10 mouse cellular contexts compared by ENCODE assay signal in genomic region chr10:60687011-60687776, GRCm38 (mm10). TPM values are rescaled to one million over a fixed set of nuclear protein-coding genes. Genes with fewer than 3 reads are reported as not detected.
DNase-seq lines count a peak whose midpoint lies in the region; ATAC-seq and TF ChIP-seq lines count a peak whose summit lies in the region.
"Had no signal": no experiment of that assay in that cellular context is flagged by ENCODE, and none has a peak within 500 bp of the region (broad histone marks: within the 10 kb centered on the region; RNA-seq: fewer than 3 reads in every experiment).

No protein-coding gene starts in this region.

- DNase-seq in forebrain, embryonic 14.5 days (ENCODE audit: low spot score), result peak; percentile 79
- DNase-seq in heart, postnatal 10 days, result peak; percentile 63 to 66
- peak; percentile 72 to 80 for DNase-seq in kidney, postnatal 4 days
- DNase-seq in lung, embryonic 14.5 days, result peak; percentile 79
- peak; percentile 38 for DNase-seq in ovary, adult 18-20 months (ENCODE audit: low spot score)
- DNase-seq in thymus, postnatal 36 days, result peak; percentile 65 to 72

- no peaks in the 10 kb centered on the region for H3K4me1 ChIP-seq in ES-Bruce4 (ENCODE audit: control insufficient read depth, insufficient read depth, low read length)
- peaks cover 15% of the 10 kb centered on the region for H3K4me1 ChIP-seq in forebrain, embryonic 14.5 days (ENCODE audit: control insufficient read depth, insufficient read depth, low read length)
- no peaks in the 10 kb centered on the region for H3K4me1 ChIP-seq in lung, embryonic 14.5 days (ENCODE audit: insufficient read depth)

- peak; percentile 60 for ATAC-seq in cerebellum, adult (ENCODE audit: insufficient number of reproducible peaks, low FRiP score, low TSS enrichment)
- peak; percentile 65 for ATAC-seq in forebrain, embryonic 14.5 days
- peak; percentile 72; the same call in 1 of the 2 replicates for ATAC-seq in lung, embryonic 14.5 days (ENCODE audit: insufficient read depth)

- peak overlapping the region; percentile 100 for H3K4me2 ChIP-seq in forebrain, embryonic 14.5 days (ENCODE audit: low read length)
- peak overlapping the region; percentile 100 for H3K4me2 ChIP-seq in lung, embryonic 14.5 days

- intact Hi-C loops in heart, postnatal 10 days (cut with DNase I), result loop anchor here (1.0 to 5.0 kb wide), 3 partner anchors 70 to 380 kb away; no protein-coding TSS in a partner anchor

- peak overlapping the region; percentile 49 for H3K4me3 ChIP-seq in ES-Bruce4 (ENCODE audit: low read depth, low read length)
- H3K4me3 ChIP-seq in forebrain, embryonic 14.5 days (ENCODE audit: low read depth, low read length), result peak overlapping the region; percentile 56
- H3K4me3 ChIP-seq in lung, embryonic 14.5 days (ENCODE audit: low read depth, low read length), result peak overlapping the region; percentile 53

- peaks cover 17% of the 10 kb centered on the region for H3K27me3 ChIP-seq in ES-Bruce4 (ENCODE audit: control insufficient read depth, insufficient read depth, low read length, poor library complexity, severe bottlenecking)
- peaks cover 49% of the 10 kb centered on the region for H3K27me3 ChIP-seq in forebrain, embryonic 14.5 days (replicated peaks; ENCODE audit: control insufficient read depth, insufficient read depth, low read length)
- H3K27me3 ChIP-seq in lung, embryonic 14.5 days (ENCODE audit: insufficient read depth, low read length), result peaks cover 58% of the 10 kb centered on the region

- peak; percentile 63 for TF ChIP-seq CTCF in ES-Bruce4 (IDR thresholded peaks at IDR 0.05; ENCODE audit: low read depth, low read length)
- peak; percentile 76 for TF ChIP-seq CTCF in lung, embryonic 14.5 days (IDR thresholded peaks at IDR 0.05; ENCODE audit: low read depth)

- H3K9me3 ChIP-seq in ES-Bruce4 (replicated peaks; ENCODE audit: control insufficient read depth, insufficient read depth, low read length, poor library complexity, severe bottlenecking), result no peaks in the 10 kb centered on the region
- H3K9me3 ChIP-seq in forebrain, embryonic 14.5 days (replicated peaks; ENCODE audit: control insufficient read depth, low read length), result no peaks in the 10 kb centered on the region
- no peaks in the 10 kb centered on the region for H3K9me3 ChIP-seq in lung, embryonic 14.5 days (ENCODE audit: low read depth, low read length)

- no peak for TF ChIP-seq POLR2A in ES-Bruce4 (IDR thresholded peaks at IDR 0.05; ENCODE audit: insufficient read depth, low read length)

- no peak overlapping the region for H3K27ac ChIP-seq in ES-Bruce4 (ENCODE audit: insufficient read depth, low read length)
- no peak overlapping the region for H3K27ac ChIP-seq in forebrain, embryonic 14.5 days (ENCODE audit: low read depth, low read length)
- H3K27ac ChIP-seq in lung, embryonic 14.5 days (ENCODE audit: low read depth), result no peak overlapping the region
- H3K27ac ChIP-seq: macrophage had no signal

- TF ChIP-seq EP300 in ES-Bruce4 (IDR thresholded peaks at IDR 0.05; ENCODE audit: insufficient read depth, low read depth, low read length), result no peak

- H3K36me3 ChIP-seq in ES-Bruce4 (ENCODE audit: control insufficient read depth, insufficient read depth, low read length, poor library complexity, severe bottlenecking), result no peaks in the 10 kb centered on the region
- H3K36me3 ChIP-seq in forebrain, embryonic 14.5 days (ENCODE audit: control insufficient read depth, insufficient read depth, low read length), result no peaks in the 10 kb centered on the region
- H3K36me3 ChIP-seq in lung, embryonic 14.5 days (ENCODE audit: insufficient read depth), result no peaks in the 10 kb centered on the region
- H3K36me3 ChIP-seq: G1E had no signal

- peak overlapping the region; percentile 54 for H3K9ac ChIP-seq in ES-Bruce4 (ENCODE audit: low read depth, poor library complexity, severe bottlenecking)
- peak overlapping the region; percentile 61 for H3K9ac ChIP-seq in forebrain, embryonic 14.5 days (ENCODE audit: low read length)
- H3K9ac ChIP-seq in lung, embryonic 14.5 days, result peak overlapping the region; percentile 52

- under 1% methylated on average over 76 of the region's 76 CpGs for WGBS in forebrain, embryonic 14.5 days
- WGBS in lung, embryonic 14.5 days, result under 1% methylated on average over 74 of the region's 76 CpGs

RNA-seq across cellular contexts. Expression of gene Cdh23, which starts 9.1 kb away (rescaled TPM):
- polyA plus RNA-seq in ES-Bruce4 (2011; ENCODE audit: insufficient read depth, insufficient read length, low read depth, missing spikeins), result 0.33 and 0.55 TPM in 2 replicates
- 2.0 and 2.8 TPM in 2 replicates for polyA plus RNA-seq in forebrain, embryonic 14.5 days (2014; fragmentation: Nextera tagmentation; extraction: Ambion mirVana)
- total RNA-seq in heart, postnatal 10 days (2021), result 1 to 10 TPM; 6.2 to 8.6 TPM
- polyA plus RNA-seq in lung, embryonic 14.5 days (2014; fragmentation: Nextera tagmentation; extraction: Ambion mirVana), result 0.26 TPM in 2 replicates
- polyA plus RNA-seq: G1E had no signal
